Mouse (Mus musculus) testis, adult 2 months (tissue): ENCODE data around the gene Dlgap3. TPM values are rescaled to one million over a fixed set of nuclear protein-coding genes. Genes with fewer than 3 reads are reported as not detected.

ENCODE experiments used
- H3K27ac ChIP-seq: fragments of 200-500 bp; 2 replicates; pipeline ENCODE4 v1.5.1; 2012; ENCODE audit warnings: low read depth, low read length; ENCODE audit not compliant: control insufficient read depth, insufficient read depth
- H3K27me3 ChIP-seq: fragments of 200-500 bp; 2 replicates; pipeline ENCODE4 v1.6.1; 2012; ENCODE audit warnings: mild to moderate bottlenecking, low read length, moderate library complexity; ENCODE audit not compliant: control insufficient read depth, insufficient read depth
- H3K36me3 ChIP-seq: fragments of 200-500 bp; 2 replicates; pipeline ENCODE4 v1.6.1; 2012; ENCODE audit warnings: mild to moderate bottlenecking, low read length; ENCODE audit not compliant: control insufficient read depth, insufficient read depth
- H3K4me1 ChIP-seq: fragments of 200-500 bp; 2 replicates; pipeline ENCODE4 v1.6.1; 2012; ENCODE audit warnings: low read length; ENCODE audit not compliant: control insufficient read depth, insufficient read depth
- H3K4me3 ChIP-seq: fragments of 200-500 bp; 2 replicates; pipeline ENCODE4 v1.5.1; 2012; ENCODE audit warnings: low read depth, mild to moderate bottlenecking, low read length, moderate library complexity, mixed read lengths; ENCODE audit not compliant: control insufficient read depth
- CTCF ChIP-seq: fragments of 200-500 bp; IDR thresholded peaks from 2 replicates; pipeline ENCODE4 v1.5.1; 2012; ENCODE audit warnings: low read depth, mild to moderate bottlenecking, inconsistent platforms, low read length, moderate library complexity; ENCODE audit not compliant: control insufficient read depth, insufficient read depth, insufficient replicate concordance
- POLR2A ChIP-seq: fragments of 200-500 bp; IDR thresholded peaks from 2 replicates; pipeline ENCODE4 v1.6.1; 2012; ENCODE audit warnings: low read depth, mild to moderate bottlenecking, inconsistent platforms, low read length, moderate library complexity; ENCODE audit not compliant: control insufficient read depth
- polyA plus RNA-seq: library from polyadenylated mRNA; depleted of rRNA; stranded (reverse); fragments of >200 nt; gene quantifications from 2 replicates; pipeline ENCODE4 v1.2.3, GENCODE M21; 2012

The Dlgap3 gene
- polyA plus RNA-seq, 1 experiment, result 3.3 TPM

- no peaks in the 10 kb centered on the region; the same call in 1 of the 2 replicates for H3K27me3 ChIP-seq
- no peaks in the 10 kb centered on the region for H3K36me3 ChIP-seq
- peak overlapping the region; percentile 62 for H3K4me3 ChIP-seq
- no peak overlapping the region for H3K27ac ChIP-seq
- TF ChIP-seq POLR2A (no peak), CTCF (no peak)
- peaks cover 14% of the 10 kb centered on the region for H3K4me1 ChIP-seq
Measured at GRCm38 (mm10) chr4:127168211-127168913, 642 bp upstream of the Dlgap3 start.

- Histone ChIP-seq H3K4me1 (peaks cover 14% of the 10 kb centered on the region), H3K4me3 (peak overlapping the region; percentile 58), H3K36me3 (no peaks in the 10 kb centered on the region), H3K27ac (no peak overlapping the region), H3K27me3 (no peaks in the 10 kb centered on the region; the same call in 1 of the 2 replicates)
- TF ChIP-seq CTCF, result no peak
- TF ChIP-seq POLR2A, result no peak
Measured at GRCm38 (mm10) chr4:127169346-127170221, 580 bp downstream of the Dlgap3 start.

GRCm38 (mm10) chr4:127170866-127171265, 1.9 kb downstream of the Dlgap3 start:
- no peak overlapping the region for H3K27ac ChIP-seq
- H3K36me3 ChIP-seq, result no peaks in the 10 kb centered on the region
- H3K4me3 ChIP-seq, result no peak overlapping the region
- H3K27me3 ChIP-seq, result no peaks in the 10 kb centered on the region; the same call in 1 of the 2 replicates
- peaks cover 14% of the 10 kb centered on the region for H3K4me1 ChIP-seq
- no peak for TF ChIP-seq CTCF

GRCm38 (mm10) chr4:127171341-127171905, 2.4 kb downstream of the Dlgap3 start:
- H3K4me3 ChIP-seq, result no peak overlapping the region
- H3K27me3 ChIP-seq, result no peaks in the 10 kb centered on the region; the same call in 1 of the 2 replicates
- TF ChIP-seq POLR2A (no peak), CTCF (no peak)
- H3K36me3 ChIP-seq, result no peaks in the 10 kb centered on the region
- no peak overlapping the region for H3K27ac ChIP-seq
- peaks cover 14% of the 10 kb centered on the region for H3K4me1 ChIP-seq

GRCm38 (mm10) chr4:127172119-127172518, 3.1 kb downstream of the Dlgap3 start:
- Histone ChIP-seq H3K27ac (no peak overlapping the region), H3K4me3 (no peak overlapping the region), H3K36me3 (no peaks in the 10 kb centered on the region), H3K4me1 (peaks cover 14% of the 10 kb centered on the region), H3K27me3 (no peaks in the 10 kb centered on the region; the same call in 1 of the 2 replicates)
- no peak for TF ChIP-seq CTCF
- no peak for TF ChIP-seq POLR2A

- Histone ChIP-seq H3K4me3 (no peak overlapping the region), H3K27ac (no peak overlapping the region), H3K4me1 (peaks cover 14% of the 10 kb centered on the region)
Measured at GRCm38 (mm10) chr4:127172614-127173013, 3.6 kb downstream of the Dlgap3 start.

GRCm38 (mm10) chr4:127173461-127173860, 4.5 kb downstream of the Dlgap3 start:
- peaks cover 8% of the 10 kb centered on the region for H3K4me1 ChIP-seq
- no peak overlapping the region for H3K27ac ChIP-seq
- TF ChIP-seq CTCF (0 out of 2 replicates have a peak, but pooled peaks have one; percentile 12), POLR2A (no peak)
- no peak overlapping the region for H3K4me3 ChIP-seq
- no peaks in the 10 kb centered on the region for H3K27me3 ChIP-seq
- H3K36me3 ChIP-seq, result no peaks in the 10 kb centered on the region

More at GRCm38 (mm10) chr4:127172614-127173013, 3.6 kb downstream of the Dlgap3 start:
- TF ChIP-seq POLR2A (no peak), CTCF (no peak)
- no peaks in the 10 kb centered on the region for H3K36me3 ChIP-seq
- H3K27me3 ChIP-seq, result no peaks in the 10 kb centered on the region; the same call in 1 of the 2 replicates
